Comparison of ENCODE assay signal across 8 mouse cellular contexts in genomic region chr2:93332277-93332676, GRCm38 (mm10). TPM values are rescaled to one million over a fixed set of nuclear protein-coding genes. Genes with fewer than 3 reads are reported as not detected.
A peak's percentile ranks its signal among the peaks of the same experiment; 100 is the strongest.
DNase-seq lines count a peak whose midpoint lies in the region; ATAC-seq and TF ChIP-seq lines count a peak whose summit lies in the region.

No protein-coding gene starts in this region.

- DNase-seq in adrenal gland, postnatal 25 days: peak; percentile 19
- no peak for DNase-seq in adrenal gland, adult 8-10 months
- peak; percentile 36 to 41 for DNase-seq in heart, postnatal 36 days
- no peak for DNase-seq in limb, embryonic 10.5 days (ENCODE audit: low spot score)
- no peak for DNase-seq in midbrain, postnatal 0 days (ENCODE audit: low spot score)
- DNase-seq in right cerebral cortex, adult 2 months (ENCODE audit: low spot score in 2 of 2): no peak

- H3K27ac ChIP-seq in limb, embryonic 10.5 days: peak overlapping the region; percentile 82; the same call in 1 of the 2 replicates
- H3K27ac ChIP-seq in midbrain, postnatal 0 days (ENCODE audit: low read depth, low read length): no peak overlapping the region

- H3K4me1 ChIP-seq in limb, embryonic 10.5 days: peaks cover 38% of the 10 kb centered on the region
- H3K4me1 ChIP-seq in midbrain, postnatal 0 days (ENCODE audit: insufficient read depth, low read length): no peaks in the 10 kb centered on the region

- H3K4me3 ChIP-seq in limb, embryonic 10.5 days: peak overlapping the region; percentile 4; the same call in 1 of the 2 replicates
- H3K4me3 ChIP-seq in midbrain, postnatal 0 days (ENCODE audit: low read depth, low read length): no peak overlapping the region

- no peak for ATAC-seq in midbrain, postnatal 0 days (ENCODE audit: low FRiP score)
- ATAC-seq in frontal cortex, adult (ENCODE audit: low TSS enrichment): no peak
- ATAC-seq in inflammation-experienced regulatory T-cells, adult 6 months: no peak

- no peak overlapping the region for H3K9ac ChIP-seq in midbrain, postnatal 0 days (replicated peaks; ENCODE audit: low read length, poor library complexity, severe bottlenecking)

- TF ChIP-seq CTCF in midbrain, postnatal 0 days (IDR thresholded peaks at IDR 0.05): no peak

- no peaks in the 10 kb centered on the region for H3K36me3 ChIP-seq in limb, embryonic 10.5 days
- no peaks in the 10 kb centered on the region for H3K36me3 ChIP-seq in midbrain, postnatal 0 days (ENCODE audit: insufficient read depth, low read length)

- WGBS in limb, embryonic 10.5 days: 82% methylated on average over 4 of the region's 4 CpGs
- WGBS in midbrain, postnatal 0 days: 52% methylated on average over 4 of the region's 4 CpGs

- peaks cover 35% of the 10 kb centered on the region for H3K27me3 ChIP-seq in limb, embryonic 10.5 days (ENCODE audit: low read depth, poor library complexity, severe bottlenecking)
- no peaks in the 10 kb centered on the region for H3K27me3 ChIP-seq in midbrain, postnatal 0 days (ENCODE audit: insufficient read depth, low read length)

- H3K9me3 ChIP-seq in limb, embryonic 10.5 days (replicated peaks): no peaks in the 10 kb centered on the region
- no peaks in the 10 kb centered on the region for H3K9me3 ChIP-seq in midbrain, postnatal 0 days (ENCODE audit: low read length)

- peak overlapping the region; percentile 99 for H3K4me2 ChIP-seq in midbrain, postnatal 0 days (ENCODE audit: low read depth, low read length, poor library complexity, severe bottlenecking)

- intact Hi-C loops in heart, postnatal 36 days (cut with DNase I): loop anchor here (2.0 to 5.0 kb wide), 4 partner anchors 53 to 260 kb away; no protein-coding TSS in a partner anchor

RNA-seq across cellular contexts. Expression of gene Tspan18, which starts 2.0 kb away (rescaled TPM):
- total RNA-seq in adrenal gland, postnatal 25 days (2021): 55.1 TPM in 2 replicates
- 10 to 100 TPM; 39.5 to 48.5 (median 45.8) TPM for total RNA-seq in adrenal gland, adult 8-10 months (2022)
- 10 to 100 TPM; 12.4 to 16.2 TPM for total RNA-seq in heart, postnatal 36 days (2021)
- 9.9 and 13.4 TPM in 2 replicates for polyA plus RNA-seq in limb, embryonic 10.5 days (2016; fragmentation: Nextera tagmentation; extraction: Ambion mirVana)
- total RNA-seq in midbrain, postnatal 0 days (2014; rRNA removed): 19.8 and 21.5 TPM in 2 replicates
- 13.2 and 16.5 TPM in 2 replicates for polyA plus RNA-seq in midbrain, postnatal 0 days (2015; fragmentation: Nextera tagmentation; extraction: Ambion mirVana)
- not detected for polyA plus RNA-seq in inflammation-experienced regulatory T-cells, adult 6 months (2017; shearing (Covaris generic))

Comparison
In these comparisons a context has a peak if more than half of its experiments do, and no peak if none do; other contexts are left out.
1. DNase-seq: peak in adrenal gland, postnatal 25 days (single experiment) and heart, postnatal 36 days (2 of 2); none in adrenal gland, adult 8-10 months (single experiment), limb, embryonic 10.5 days (single experiment), midbrain, postnatal 0 days (single experiment) and right cerebral cortex, adult 2 months (0 of 2).